Mouse (Mus musculus): ENCODE measurements at regions not wholly inside any gene's neighbourhood (a gene's known extent, or its start where the extent isn't known, plus 50 kb on each side); places are given as distances from the start of the nearest gene placed in this dataset.

DNA sequence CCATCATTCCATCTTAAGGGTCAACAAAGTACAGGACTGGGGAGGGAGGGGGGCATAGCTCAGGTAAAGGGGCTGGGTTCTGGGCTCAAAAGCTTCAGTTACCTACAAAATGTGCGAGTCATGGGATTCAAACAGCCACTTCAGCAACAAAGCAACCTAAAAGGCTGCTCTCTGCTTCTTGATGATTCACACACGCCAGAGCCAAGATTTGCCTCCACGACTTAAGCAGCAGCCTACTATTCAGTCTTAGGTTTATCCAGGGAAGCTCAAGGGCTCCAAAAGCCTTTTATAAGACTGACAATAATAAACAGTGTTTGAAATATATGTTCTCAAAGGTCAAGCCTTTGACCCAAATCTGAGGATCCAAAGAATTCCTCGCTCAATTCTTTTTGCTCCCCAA, 225.3 kb downstream of the Lyplal1 start:
- Histone ChIP-seq H3K9ac (ENCODE audit: low read depth, low read length) (no peak overlapping the region), H3K9me3 (ENCODE audit: control insufficient read depth) (no peaks in the 10 kb centered on the region), H3K4me2 (replicated peaks; ENCODE audit: low read depth) (no peak overlapping the region), H3K4me1 (replicated peaks; ENCODE audit: control insufficient read depth, insufficient read depth, low read length) (no peaks in the 10 kb centered on the region), H3K4me3 (ENCODE audit: low read depth, low read length) (no peak overlapping the region), H3K36me3 (ENCODE audit: control insufficient read depth, insufficient read depth) (no peaks in the 10 kb centered on the region), H3K27ac (ENCODE audit: low read depth, low read length) (no peak overlapping the region), H3K27me3 (replicated peaks; ENCODE audit: control insufficient read depth, insufficient read depth, low read length) (no peaks in the 10 kb centered on the region)
- TF ChIP-seq CTCF (IDR thresholded peaks at IDR 0.05; ENCODE audit: low read depth): no peak
- 61% methylated on average over 4 of the region's 4 CpGs for WGBS
- ATAC-seq: no peak

DNA sequence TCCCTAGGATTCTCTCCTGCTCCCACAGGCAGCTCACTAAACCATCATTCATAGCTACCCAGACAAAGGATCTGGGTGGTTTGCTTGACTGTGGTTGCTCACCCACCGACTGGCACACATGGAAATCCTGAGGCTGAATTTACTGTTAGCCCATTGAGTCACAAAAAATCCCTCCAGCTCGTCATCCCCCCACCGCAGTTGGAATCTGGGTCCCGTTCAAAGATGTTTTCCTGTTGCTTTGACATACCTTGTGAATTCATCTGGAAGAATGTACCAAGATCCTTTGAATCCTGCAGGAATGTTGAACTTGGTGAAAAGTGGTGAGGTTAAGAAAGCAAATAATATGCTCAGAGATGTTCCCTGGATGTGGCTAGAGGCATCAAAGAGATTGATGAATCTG, 223.7 kb downstream of the Lyplal1 start:
- WGBS: 85% methylated on average over 4 of the region's 4 CpGs
- TF ChIP-seq CTCF (IDR thresholded peaks at IDR 0.05; ENCODE audit: low read depth): no peak
- Histone ChIP-seq H3K4me1 (replicated peaks; ENCODE audit: control insufficient read depth, insufficient read depth, low read length) (no peaks in the 10 kb centered on the region), H3K4me3 (ENCODE audit: low read depth, low read length) (no peak overlapping the region), H3K9ac (ENCODE audit: low read depth, low read length) (no peak overlapping the region), H3K4me2 (replicated peaks; ENCODE audit: low read depth) (no peak overlapping the region), H3K36me3 (ENCODE audit: control insufficient read depth, insufficient read depth) (no peaks in the 10 kb centered on the region), H3K27me3 (replicated peaks; ENCODE audit: control insufficient read depth, insufficient read depth, low read length) (no peaks in the 10 kb centered on the region), H3K9me3 (ENCODE audit: control insufficient read depth) (no peaks in the 10 kb centered on the region), H3K27ac (ENCODE audit: low read depth, low read length) (no peak overlapping the region)
- ATAC-seq: no peak

GRCm38 (mm10) chr1:185898475-185898874, 218.6 kb downstream of the Lyplal1 start:
- no peak for ATAC-seq
- Histone ChIP-seq H3K4me1 (replicated peaks; ENCODE audit: control insufficient read depth, insufficient read depth, low read length) (no peaks in the 10 kb centered on the region), H3K36me3 (ENCODE audit: control insufficient read depth, insufficient read depth) (no peaks in the 10 kb centered on the region), H3K27me3 (replicated peaks; ENCODE audit: control insufficient read depth, insufficient read depth, low read length) (no peaks in the 10 kb centered on the region), H3K9me3 (ENCODE audit: control insufficient read depth) (no peaks in the 10 kb centered on the region), H3K27ac (ENCODE audit: low read depth, low read length) (no peak overlapping the region), H3K9ac (ENCODE audit: low read depth, low read length) (no peak overlapping the region), H3K4me2 (replicated peaks; ENCODE audit: low read depth) (no peak overlapping the region), H3K4me3 (ENCODE audit: low read depth, low read length) (no peak overlapping the region)
- WGBS: 57% methylated on average over 9 of the region's 9 CpGs
- no peak for TF ChIP-seq CTCF (IDR thresholded peaks at IDR 0.05; ENCODE audit: low read depth)

- Histone ChIP-seq H3K9ac (ENCODE audit: low read depth, low read length) (no peak overlapping the region), H3K36me3 (ENCODE audit: control insufficient read depth, insufficient read depth) (no peaks in the 10 kb centered on the region), H3K27ac (ENCODE audit: low read depth, low read length) (no peak overlapping the region), H3K4me1 (replicated peaks; ENCODE audit: control insufficient read depth, insufficient read depth, low read length) (no peaks in the 10 kb centered on the region), H3K9me3 (ENCODE audit: control insufficient read depth) (no peaks in the 10 kb centered on the region), H3K4me3 (ENCODE audit: low read depth, low read length) (no peak overlapping the region), H3K4me2 (replicated peaks; ENCODE audit: low read depth) (no peak overlapping the region), H3K27me3 (replicated peaks; ENCODE audit: control insufficient read depth, insufficient read depth, low read length) (no peaks in the 10 kb centered on the region)
- no peak for TF ChIP-seq CTCF (IDR thresholded peaks at IDR 0.05; ENCODE audit: low read depth)
- no peak for ATAC-seq
- WGBS: 67% methylated on average over 3 of the region's 3 CpGs
Observed at GRCm38 (mm10) chr1:185900316-185900715, 216.8 kb downstream of the Lyplal1 start.

- WGBS: 77% methylated on average over 3 of the region's 3 CpGs
- no peak overlapping the region for H3K27ac ChIP-seq (ENCODE audit: low read depth, low read length)
- H3K4me1 ChIP-seq (replicated peaks; ENCODE audit: control insufficient read depth, insufficient read depth, low read length): no peaks in the 10 kb centered on the region
- no peaks in the 10 kb centered on the region for H3K27me3 ChIP-seq (replicated peaks; ENCODE audit: control insufficient read depth, insufficient read depth, low read length)
- no peaks in the 10 kb centered on the region for H3K9me3 ChIP-seq (ENCODE audit: control insufficient read depth)
- no peaks in the 10 kb centered on the region for H3K36me3 ChIP-seq (ENCODE audit: control insufficient read depth, insufficient read depth)
- no peak overlapping the region for H3K4me3 ChIP-seq (ENCODE audit: low read depth, low read length)
- H3K4me2 ChIP-seq (replicated peaks; ENCODE audit: low read depth): no peak overlapping the region
- no peak for TF ChIP-seq CTCF (IDR thresholded peaks at IDR 0.05; ENCODE audit: low read depth)
- H3K9ac ChIP-seq (ENCODE audit: low read depth, low read length): no peak overlapping the region
- no peak for ATAC-seq
Observed at GRCm38 (mm10) chr1:185902395-185902794, 214.7 kb downstream of the Lyplal1 start.

- H3K27ac ChIP-seq (ENCODE audit: low read depth, low read length): no peak overlapping the region
- no peaks in the 10 kb centered on the region for H3K27me3 ChIP-seq (replicated peaks; ENCODE audit: control insufficient read depth, insufficient read depth, low read length)
Observed at GRCm38 (mm10) chr1:185905666-185906065, 211.4 kb downstream of the Lyplal1 start.

DNA sequence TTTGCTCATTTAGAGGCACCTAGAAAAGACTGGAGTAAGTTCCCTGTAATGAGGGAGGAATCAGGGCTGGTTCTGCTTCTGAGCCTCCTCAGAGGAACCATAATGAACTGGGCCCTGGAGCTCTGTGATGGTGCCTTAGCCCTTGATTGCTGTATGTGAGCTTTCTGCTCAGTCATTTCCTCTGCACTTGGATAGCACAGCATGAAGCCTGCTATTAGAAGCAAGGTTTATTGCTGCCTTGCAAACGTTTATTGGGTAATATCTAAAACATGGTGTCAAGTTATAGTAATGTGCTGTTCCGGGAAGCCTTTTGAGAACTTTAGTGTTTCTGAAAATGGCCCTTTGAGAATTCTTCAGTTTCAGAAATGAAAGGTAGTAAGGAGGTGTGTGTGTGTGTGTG, 201.5 kb downstream of the Lyplal1 start:
- H3K4me2 ChIP-seq (replicated peaks; ENCODE audit: low read depth): no peak overlapping the region
- 49% methylated on average over 2 of the region's 2 CpGs for WGBS
- no peak overlapping the region for H3K9ac ChIP-seq (ENCODE audit: low read depth, low read length)
- H3K27me3 ChIP-seq (replicated peaks; ENCODE audit: control insufficient read depth, insufficient read depth, low read length): no peaks in the 10 kb centered on the region
- no peaks in the 10 kb centered on the region for H3K4me1 ChIP-seq (replicated peaks; ENCODE audit: control insufficient read depth, insufficient read depth, low read length)
- no peak for ATAC-seq
- no peaks in the 10 kb centered on the region for H3K9me3 ChIP-seq (ENCODE audit: control insufficient read depth)
- H3K36me3 ChIP-seq (ENCODE audit: control insufficient read depth, insufficient read depth): no peaks in the 10 kb centered on the region
- no peak overlapping the region for H3K4me3 ChIP-seq (ENCODE audit: low read depth, low read length)
- H3K27ac ChIP-seq (ENCODE audit: low read depth, low read length): no peak overlapping the region
- no peak for TF ChIP-seq CTCF (IDR thresholded peaks at IDR 0.05; ENCODE audit: low read depth)

More at GRCm38 (mm10) chr1:185905666-185906065, 211.4 kb downstream of the Lyplal1 start:
- no peaks in the 10 kb centered on the region for H3K4me1 ChIP-seq (replicated peaks; ENCODE audit: control insufficient read depth, insufficient read depth, low read length)
- H3K36me3 ChIP-seq (ENCODE audit: control insufficient read depth, insufficient read depth): no peaks in the 10 kb centered on the region
- 58% methylated on average over 7 of the region's 7 CpGs for WGBS
- H3K4me3 ChIP-seq (ENCODE audit: low read depth, low read length): no peak overlapping the region
- no peaks in the 10 kb centered on the region for H3K9me3 ChIP-seq (ENCODE audit: control insufficient read depth)
- no peak for TF ChIP-seq CTCF (IDR thresholded peaks at IDR 0.05; ENCODE audit: low read depth)
- no peak overlapping the region for H3K4me2 ChIP-seq (replicated peaks; ENCODE audit: low read depth)
- ATAC-seq: no peak
- no peak overlapping the region for H3K9ac ChIP-seq (ENCODE audit: low read depth, low read length)

Data from intestine, postnatal 0 days (tissue).